Mouse (Mus musculus) brain, embryonic 14.5 days (tissue): ENCODE measurements around the gene Cul4a.

Experiments used
- CTCF ChIP-seq: fragments of 200-500 bp; IDR thresholded peaks from 2 replicates; pipeline ENCODE4 v1.5.1; 2012; ENCODE audit warnings: inconsistent platforms, mild to moderate bottlenecking, moderate library complexity, borderline replicate concordance; ENCODE audit not compliant: insufficient read depth, insufficient read length; ENCODE audit errors: extremely low read depth
- POLR2A ChIP-seq: fragments of 200-500 bp; IDR thresholded peaks from 2 replicates; pipeline ENCODE4 v1.6.1; 2012; ENCODE audit warnings: mild to moderate bottlenecking, inconsistent platforms, borderline replicate concordance; ENCODE audit not compliant: poor library complexity, insufficient read depth, insufficient read length, severe bottlenecking; ENCODE audit errors: extremely low read depth

DNA sequence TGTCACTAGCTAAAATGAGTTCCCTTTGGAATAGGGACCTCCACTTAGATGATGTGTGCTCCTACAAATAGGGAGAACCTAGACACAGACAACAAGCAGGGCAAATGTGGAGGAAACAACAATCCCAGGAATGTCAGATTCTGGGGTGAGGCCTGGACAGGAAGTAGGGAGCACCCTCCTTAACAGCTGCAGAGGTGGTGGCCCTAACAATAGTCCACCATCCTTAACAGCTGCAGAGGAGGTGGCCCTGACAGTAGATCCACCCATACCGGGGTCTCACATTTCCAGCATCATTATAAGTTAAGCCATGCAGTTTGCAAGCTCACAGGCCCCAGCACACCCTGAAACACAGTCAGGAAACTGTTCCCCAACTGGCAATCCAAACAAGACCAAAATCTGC, 83.4 kb downstream of the Cul4a start:
- TF ChIP-seq CTCF (no peak), POLR2A (no peak)
